In the genomic region with DNA sequence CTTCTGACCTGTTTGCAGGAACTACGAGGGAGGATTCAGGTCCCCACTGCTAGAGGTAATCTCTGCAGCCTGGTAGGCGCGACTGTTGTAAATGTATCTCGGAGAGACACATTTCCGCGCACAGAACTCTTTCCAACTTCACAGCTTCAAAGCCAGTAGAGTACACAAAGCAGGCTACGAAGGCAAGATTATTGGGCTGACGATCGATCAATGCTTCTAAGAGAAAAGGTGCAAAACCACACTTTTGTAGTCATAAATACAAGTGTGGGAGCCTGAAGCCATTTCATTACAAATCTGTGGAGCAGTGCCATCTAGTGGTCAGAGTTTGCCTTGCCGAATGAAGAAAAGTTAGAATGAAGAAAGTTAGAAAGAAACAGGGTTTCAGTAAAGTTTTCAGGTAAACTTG, we compare ENCODE assay signal across 8 mouse cellular contexts.
DNase-seq lines count a peak whose midpoint lies in the region; ATAC-seq and TF ChIP-seq lines count a peak whose summit lies in the region.

No protein-coding gene starts in this region.

- no peaks in the 10 kb centered on the region for H3K9me3 ChIP-seq in ES-E14 (ENCODE audit: control insufficient read depth, insufficient read depth, low read depth, low read length)
- H3K9me3 ChIP-seq in embryonic facial prominence, embryonic 15.5 days (replicated peaks) = no peaks in the 10 kb centered on the region
- no peaks in the 10 kb centered on the region for H3K9me3 ChIP-seq in neural tube, embryonic 12.5 days

- WGBS in embryonic facial prominence, embryonic 15.5 days = 6% methylated on average over 10 of the region's 10 CpGs
- 6% methylated on average over 10 of the region's 10 CpGs for WGBS in neural tube, embryonic 12.5 days

- H3K36me3 ChIP-seq in ES-E14 (ENCODE audit: control insufficient read depth, insufficient read depth, low read length, poor library complexity, severe bottlenecking) = no peaks in the 10 kb centered on the region
- no peaks in the 10 kb centered on the region for H3K36me3 ChIP-seq in embryonic facial prominence, embryonic 15.5 days
- H3K36me3 ChIP-seq in neural tube, embryonic 12.5 days = no peaks in the 10 kb centered on the region

- peak; percentile 44 for DNase-seq in ES-E14 (ENCODE audit: low read depth, low spot score)
- DNase-seq in adrenal gland, postnatal 36 days = peak; percentile 50 to 65
- peak; percentile 55 to 80 for DNase-seq in heart, postnatal 10 days
- DNase-seq in kidney, postnatal 4 days = peak; percentile 74 to 76
- peak; percentile 12 to 35 for DNase-seq in lung, adult 18-20 months
- DNase-seq in thymus, postnatal 4 days = peak; percentile 72

- H3K27me3 ChIP-seq in embryonic facial prominence, embryonic 15.5 days = no peaks in the 10 kb centered on the region
- no peaks in the 10 kb centered on the region for H3K27me3 ChIP-seq in neural tube, embryonic 12.5 days (replicated peaks)

- in situ Hi-C loops in ES-E14 (cut with MboI; ENCODE audit: low sequenced_read_pairs in 2 of 2, unreplicated experiment in 2 of 2) = loop anchor here in 1 of 2 experiments (10.0 to 25.0 kb wide), 3 partner anchors 122 to 300 kb away; a partner anchor contains a TSS

- ATAC-seq in embryonic facial prominence, embryonic 15.5 days (ENCODE audit: insufficient number of reproducible peaks, low FRiP score, low TSS enrichment, low read depth) = no peak
- ATAC-seq in neural tube, embryonic 12.5 days (ENCODE audit: low FRiP score, low read depth) = no peak

- no peak overlapping the region for H3K9ac ChIP-seq in ES-E14 (ENCODE audit: insufficient read depth, low read depth, low read length, poor library complexity, severe bottlenecking)
- no peak overlapping the region for H3K9ac ChIP-seq in embryonic facial prominence, embryonic 15.5 days
- H3K9ac ChIP-seq in neural tube, embryonic 12.5 days = no peak overlapping the region

- intact Hi-C loops in heart, postnatal 10 days (cut with DNase I) = loop anchor here (1.0 to 10.0 kb wide), 6 partner anchors 122 to 310 kb away; a partner anchor contains a TSS

- H3K4me2 ChIP-seq in embryonic facial prominence, embryonic 15.5 days (replicated peaks) = peak overlapping the region; percentile 47
- H3K4me2 ChIP-seq in neural tube, embryonic 12.5 days (replicated peaks) = peak overlapping the region; percentile 55

- H3K27ac ChIP-seq in ES-E14 (ENCODE audit: insufficient read depth, low read depth, low read length, poor library complexity, severe bottlenecking) = no peak overlapping the region
- no peak overlapping the region for H3K27ac ChIP-seq in embryonic facial prominence, embryonic 15.5 days (replicated peaks)
- no peak overlapping the region for H3K27ac ChIP-seq in neural tube, embryonic 12.5 days

- no peaks in the 10 kb centered on the region for H3K4me1 ChIP-seq in ES-E14 (ENCODE audit: control insufficient read depth in 2 of 2, insufficient read depth in 2 of 2, low read length in 2 of 2, poor library complexity in 1 of 2)
- no peaks in the 10 kb centered on the region for H3K4me1 ChIP-seq in embryonic facial prominence, embryonic 15.5 days
- H3K4me1 ChIP-seq in neural tube, embryonic 12.5 days = no peaks in the 10 kb centered on the region

- H3K4me3 ChIP-seq in ES-E14 (ENCODE audit: insufficient read depth in 1 of 2, low read depth in 1 of 2, low read length in 2 of 2, poor library complexity in 1 of 2, severe bottlenecking in 1 of 2) = no peak overlapping the region; a peak in 1 of 4 replicates
- peak overlapping the region; percentile 32 for H3K4me3 ChIP-seq in embryonic facial prominence, embryonic 15.5 days (replicated peaks)
- H3K4me3 ChIP-seq in neural tube, embryonic 12.5 days = no peak overlapping the region

TF ChIP-seq in ES-E14, 5 proteins besides CTCF, POLR2A, EP300 and RAD21:
- TF ChIP-seq MAFK (IDR thresholded peaks at IDR 0.05; ENCODE audit: insufficient read depth, low read depth, low read length) (no peak), HCFC1 (IDR thresholded peaks at IDR 0.05; ENCODE audit: borderline replicate concordance, insufficient read depth, low read length) (no peak), ZC3H11A (IDR thresholded peaks at IDR 0.05; ENCODE audit: borderline replicate concordance, low read depth, low read length) (peak; percentile 79; the same call in 1 of the 2 replicates), ZNF384 (IDR thresholded peaks at IDR 0.05; ENCODE audit: low read depth, low read length) (no peak), CHD2 (IDR thresholded peaks at IDR 0.05; ENCODE audit: low read depth, low read length) (no peak)

Comparison
In these comparisons a context has a peak if more than half of its experiments do, and no peak if none do; other contexts are left out.
1. DNase-seq: peak in every context shown above with its lines; median percentile 75 in kidney, postnatal 4 days; 72 in thymus, postnatal 4 days; 68 in heart, postnatal 10 days; 58 in adrenal gland, postnatal 36 days; 44 in ES-E14; 24 in lung, adult 18-20 months.